Mouse (Mus musculus) left cerebral cortex, postnatal 25 days (tissue): ENCODE measurements at regions not wholly inside any gene's neighbourhood (a gene's known extent, or its start where the extent isn't known, plus 50 kb on each side); places are given as distances from the start of the nearest gene placed in this dataset.
A peak's percentile ranks its signal among the peaks of the same experiment; 100 is the strongest.

Source experiments
- DNase-seq, 2 experiments: peaks; one replicate each; pipeline ENCODE4 v3.0.0; 2022; ENCODE audit warnings: low spot score in 2 of 2, mixed read lengths in 1 of 2
- intact Hi-C: fragments of 180-260 bp; cut with DNase I; formaldehyde crosslinking; loops from one replicate; pipeline ENCODE4 v1.15.1; 2025

DNA sequence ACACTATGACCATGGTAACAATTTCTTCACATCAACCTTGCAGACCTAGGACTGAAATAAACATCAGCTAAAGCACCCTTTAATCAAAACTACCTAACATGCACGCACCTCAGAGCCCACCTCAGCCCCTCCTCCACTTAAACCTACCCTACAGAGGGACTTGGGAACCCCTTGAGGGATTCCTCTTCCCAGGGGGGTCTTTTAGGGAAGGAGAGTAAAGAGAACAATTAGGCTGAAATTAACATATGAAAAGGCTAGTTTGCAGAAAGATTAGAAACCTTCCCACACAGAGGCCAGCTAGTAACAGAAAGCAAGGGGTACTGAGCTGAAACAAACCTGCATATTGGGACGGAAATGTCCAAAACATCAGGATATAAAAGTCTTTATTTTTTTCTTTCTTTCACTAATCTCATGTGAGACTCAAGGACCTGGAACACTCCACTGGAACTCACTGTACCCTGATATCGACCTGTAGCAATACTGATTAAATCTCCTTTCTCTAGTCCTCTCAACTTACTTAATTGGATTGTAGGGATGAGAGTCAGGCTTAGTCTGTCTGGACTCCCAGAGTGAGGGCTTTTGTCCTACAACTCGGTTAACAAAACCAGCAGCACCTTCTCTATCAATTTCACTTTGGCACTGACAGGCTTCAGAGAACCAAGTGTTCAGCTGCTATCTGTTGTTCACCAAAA lies 281.0 kb upstream of the Gm6657 start:
- no peak for DNase-seq
- intact Hi-C loops: no loop called here

DNA sequence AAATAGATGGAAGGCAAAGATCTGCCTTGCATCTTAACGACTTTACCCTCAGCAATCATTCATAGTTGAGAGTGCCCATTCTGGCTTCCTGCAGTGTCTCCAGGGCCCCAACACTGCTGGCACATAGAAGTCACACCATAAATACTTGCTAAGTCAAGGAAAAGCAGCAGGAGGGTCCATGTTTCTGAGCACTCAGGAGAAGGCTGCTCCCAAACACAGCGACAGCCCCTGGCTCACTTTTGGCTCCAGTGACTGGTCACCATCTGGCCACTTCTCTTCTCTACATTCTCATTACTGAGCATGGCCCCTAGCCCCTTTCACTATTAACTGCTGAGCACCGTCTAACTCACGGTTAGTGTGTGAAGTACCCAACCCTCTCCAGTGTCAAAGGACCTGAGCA lies 265.3 kb upstream of the Gm6657 start:
- intact Hi-C loops: no loop called here
- no peak for DNase-seq

DNA sequence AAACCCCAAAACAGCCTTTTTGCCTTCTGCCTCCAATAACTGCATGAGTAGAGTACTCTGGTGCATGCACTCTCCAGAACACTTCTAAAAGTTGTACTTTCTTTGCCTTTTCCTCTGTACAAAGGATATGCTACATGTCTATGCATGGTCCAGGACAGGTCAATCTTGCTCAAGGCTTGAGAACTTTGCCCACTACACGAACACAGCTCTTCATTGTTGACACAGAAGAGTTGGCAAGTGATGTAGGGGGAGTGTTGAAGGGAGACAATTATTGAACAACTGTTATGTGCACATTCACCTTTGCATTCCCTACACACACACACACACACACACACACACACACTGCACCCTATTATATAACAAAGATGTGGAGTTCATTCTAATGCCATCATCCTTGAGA lies 264.5 kb upstream of the Gm6657 start:
- DNase-seq: no peak
- intact Hi-C loops: no loop called here

DNA sequence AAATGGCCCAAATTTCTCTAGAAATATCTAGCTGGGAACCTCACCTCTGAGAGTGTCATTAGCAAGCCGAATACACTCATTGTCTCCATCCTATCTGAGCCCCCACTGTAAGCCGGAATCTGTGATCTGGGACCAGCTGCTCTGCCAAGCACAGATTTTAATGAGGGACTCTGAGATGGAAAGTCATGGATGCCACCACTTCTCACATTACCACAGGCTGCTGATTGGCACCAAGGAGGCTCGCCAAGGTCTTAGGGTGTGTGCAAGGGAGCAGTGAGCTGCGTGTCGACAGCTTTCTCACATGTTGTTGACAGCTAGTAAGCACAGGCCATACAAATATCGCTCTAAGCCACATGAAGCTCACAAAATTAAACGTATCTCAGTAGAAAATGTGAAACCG lies 250.1 kb upstream of the Gm6657 start:
- DNase-seq: no peak
- intact Hi-C loops: no loop called here

DNA sequence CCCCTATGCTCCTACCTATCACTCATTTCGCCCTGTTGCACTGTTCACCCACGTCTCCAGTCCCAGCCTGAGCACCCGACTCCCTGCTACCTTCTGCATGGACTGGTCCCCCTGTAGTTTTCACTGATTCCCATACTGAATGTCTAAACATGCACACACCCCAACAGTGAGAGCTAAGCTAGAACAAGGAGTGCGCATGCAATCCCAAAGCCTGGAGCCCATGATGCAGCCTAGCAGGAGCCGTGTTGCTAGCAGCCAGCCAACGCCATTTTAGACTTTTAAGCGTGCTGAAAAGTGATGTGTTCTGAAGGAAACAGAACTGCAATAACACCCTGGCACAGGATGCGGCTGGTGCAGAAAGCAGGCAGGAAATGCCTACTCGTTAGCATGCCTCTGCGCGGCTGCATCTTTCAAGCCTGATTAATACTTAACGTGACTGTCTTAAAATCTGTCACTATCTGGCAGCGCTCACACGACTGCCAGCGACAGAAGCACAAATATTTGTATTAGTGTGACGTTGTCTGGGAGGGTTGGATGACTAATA lies 244.5 kb upstream of the Gm6657 start:
- peak; percentile 44 to 51 for DNase-seq
- intact Hi-C loops: no loop called here

DNA sequence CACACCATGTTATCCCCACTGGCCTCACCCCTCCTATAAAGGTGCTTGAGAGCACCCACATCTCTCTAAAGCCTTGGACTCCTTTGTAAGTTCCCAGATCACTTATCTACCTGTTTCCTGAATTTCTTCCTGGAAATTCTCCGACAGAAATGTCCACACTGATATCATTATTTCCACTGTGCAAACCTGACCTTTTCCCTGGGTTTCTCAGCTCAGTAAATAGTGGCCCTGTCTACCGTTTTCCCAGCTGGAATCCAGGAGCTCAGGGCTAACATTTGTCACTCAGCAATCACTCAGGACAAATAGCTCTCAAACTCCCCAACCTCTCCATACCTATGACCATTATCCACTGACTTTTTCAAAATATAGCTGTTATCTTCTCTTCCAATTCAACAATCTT lies 241.6 kb upstream of the Gm6657 start:
- intact Hi-C loops: no loop called here
- DNase-seq: no peak

DNA sequence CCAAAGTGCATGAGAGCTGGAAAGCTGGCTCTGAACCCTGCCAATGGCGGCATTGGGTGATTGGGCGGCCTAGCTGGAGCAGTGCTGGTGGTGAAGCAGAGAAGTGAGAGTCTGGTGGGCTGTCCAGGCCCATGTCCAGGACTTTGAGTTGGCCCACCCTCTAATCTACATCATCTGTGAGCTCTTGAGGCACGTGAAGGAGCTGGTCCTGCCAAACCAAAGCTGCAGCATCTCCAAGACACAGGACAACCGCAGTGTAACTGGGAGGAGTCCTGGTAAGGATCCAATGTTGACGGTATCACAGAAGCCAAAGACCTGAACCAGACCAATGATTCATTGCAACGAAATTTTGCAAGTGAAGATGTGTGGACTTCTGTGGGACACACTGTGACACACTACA lies 231.4 kb upstream of the Gm6657 start:
- DNase-seq: no peak
- intact Hi-C loops: no loop called here

DNA sequence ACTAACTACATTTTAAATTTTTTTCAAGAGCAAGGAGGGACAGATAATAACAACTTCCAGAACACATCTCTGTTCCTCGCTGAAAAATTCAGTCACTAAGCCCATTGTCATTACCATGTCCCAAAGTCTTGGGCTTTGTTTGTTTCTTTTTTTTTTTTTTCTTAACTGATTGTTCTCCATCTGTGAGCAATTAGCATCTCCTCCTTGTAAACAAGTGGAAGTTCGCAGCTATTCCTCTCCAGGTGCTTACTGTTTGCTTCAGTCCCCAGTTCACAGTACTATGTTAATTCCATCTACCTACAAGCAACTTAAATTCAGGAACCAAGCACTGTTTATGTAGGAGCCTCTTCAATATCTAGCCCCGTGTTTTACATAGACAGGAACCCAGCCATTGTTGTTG lies 225.5 kb upstream of the Gm6657 start:
- no peak for DNase-seq

DNA sequence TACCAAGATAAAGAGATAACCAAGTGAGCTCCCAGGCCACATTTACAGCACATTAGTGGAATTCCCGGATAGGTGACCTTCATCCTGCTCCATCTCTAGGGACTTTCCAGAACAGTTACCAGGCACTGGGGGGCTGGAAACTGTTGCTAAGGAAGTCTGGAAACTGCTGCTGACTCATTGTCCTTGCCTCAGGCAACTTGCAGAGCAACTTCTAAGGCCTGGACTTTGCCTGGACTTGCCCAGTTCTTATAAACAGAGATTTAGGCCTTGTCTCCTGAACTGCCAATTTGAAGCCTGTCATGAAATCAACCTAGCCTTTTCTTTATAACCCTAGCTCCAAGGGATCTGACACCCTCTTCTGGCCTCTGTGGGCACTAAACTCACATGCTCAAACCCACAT lies 224.0 kb upstream of the Gm6657 start:
- intact Hi-C loops: no loop called here
- no peak for DNase-seq

More for the DNA sequence above, 225.5 kb upstream of the Gm6657 start:
- intact Hi-C loops: no loop called here

DNA sequence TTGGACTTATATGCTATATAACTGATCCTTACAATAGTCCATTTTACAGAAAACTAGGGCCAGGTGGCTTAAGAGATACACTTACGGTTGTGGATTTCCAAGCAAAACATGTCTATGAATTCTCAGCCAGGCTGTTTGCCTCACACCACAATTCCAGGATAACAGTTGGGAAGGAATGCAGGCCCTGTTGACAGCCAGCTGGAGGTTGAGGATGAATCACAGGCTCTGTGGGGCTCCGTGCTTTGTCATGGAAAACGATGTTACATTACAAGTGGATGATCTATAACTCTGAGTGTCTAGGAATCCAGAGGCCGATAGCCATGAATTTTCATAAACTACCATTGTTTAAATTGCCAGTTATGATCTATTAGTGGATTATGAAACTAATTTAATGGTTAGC lies 221.9 kb upstream of the Gm6657 start:
- peak in 1 of 2 experiments; percentile 32 for DNase-seq
- intact Hi-C loops: no loop called here

DNA sequence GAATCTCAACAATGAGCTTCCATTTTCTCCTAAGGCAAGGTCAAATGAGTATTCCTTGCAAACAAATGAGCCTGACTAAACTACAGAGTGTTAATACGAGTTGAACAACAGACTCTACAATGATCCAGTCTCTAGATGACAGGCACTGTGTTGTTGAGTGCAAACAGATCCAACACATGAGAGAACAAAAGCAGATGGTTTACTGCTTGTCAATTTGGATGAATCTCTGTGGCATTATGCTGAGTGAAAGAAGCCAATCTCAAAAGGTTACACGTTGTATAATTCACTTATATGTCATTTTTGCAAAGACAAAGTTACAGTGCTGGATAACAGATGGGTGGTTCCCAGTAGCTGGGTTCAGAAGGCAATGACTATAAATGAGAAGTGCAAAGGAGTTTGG lies 217.1 kb upstream of the Gm6657 start:
- DNase-seq: no peak
- intact Hi-C loops: no loop called here

DNA sequence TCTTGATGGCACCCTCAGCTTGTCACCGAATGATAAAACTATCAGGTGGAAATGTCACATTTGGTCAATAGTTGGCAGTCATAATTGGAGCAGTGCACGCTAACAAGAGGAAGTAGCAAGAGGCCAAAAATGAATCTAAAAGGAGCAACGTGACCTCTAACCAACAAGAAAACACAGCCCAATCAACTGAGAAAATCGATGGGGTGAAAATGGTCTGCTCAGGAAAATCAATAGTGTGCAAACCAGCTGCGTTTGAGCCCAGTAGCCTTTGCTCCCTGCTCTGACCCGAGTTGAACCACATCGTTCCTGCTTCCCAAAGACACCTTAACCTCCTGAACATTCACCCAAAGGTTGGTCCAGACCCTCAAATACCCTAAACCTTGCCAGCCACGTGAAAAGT lies 207.3 kb upstream of the Gm6657 start:
- intact Hi-C loops: no loop called here

DNA sequence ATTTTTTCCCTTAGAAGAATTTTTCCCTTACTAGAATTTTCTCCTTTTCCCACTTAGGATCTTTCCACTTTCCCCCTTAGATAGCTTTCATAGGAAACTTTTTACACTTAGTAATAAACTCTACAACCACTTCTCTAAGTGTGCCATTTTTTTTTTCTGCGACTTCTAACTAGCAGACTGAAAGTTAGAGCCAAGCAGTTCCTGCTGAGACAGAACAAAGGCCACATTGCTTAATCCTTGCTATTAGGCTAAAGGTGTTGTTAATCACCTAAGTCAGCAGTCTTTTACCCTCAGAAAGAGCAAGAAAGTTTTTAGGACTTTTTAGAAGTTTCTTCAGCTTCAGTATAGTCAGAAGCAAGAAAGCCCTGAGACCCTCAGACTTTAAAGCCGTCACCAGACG lies 204.3 kb upstream of the Gm6657 start:
- no peak for DNase-seq
- intact Hi-C loops: no loop called here

More for the DNA sequence above, 207.3 kb upstream of the Gm6657 start:
- no peak for DNase-seq

DNA sequence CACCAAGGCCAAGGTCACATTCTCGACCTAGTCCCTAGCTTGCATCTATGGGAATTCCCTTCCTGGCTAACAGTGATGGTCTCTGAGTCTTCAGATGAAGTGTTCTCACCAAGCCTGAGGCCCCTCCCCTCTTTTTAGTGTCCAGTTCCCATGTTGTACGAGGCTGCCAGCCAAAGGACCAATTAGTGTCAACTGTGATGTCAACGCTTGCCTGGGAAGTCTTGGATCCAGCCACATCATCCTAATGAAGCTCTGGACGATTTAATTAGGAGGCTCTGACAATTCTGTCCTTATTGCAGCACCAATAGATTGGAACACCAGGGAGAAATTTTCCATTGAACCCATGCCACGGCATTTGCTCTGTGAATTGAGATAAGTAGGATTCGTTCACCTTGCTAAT lies 202.4 kb upstream of the Gm6657 start:
- intact Hi-C loops: no loop called here
- DNase-seq: peak in 1 of 2 experiments; percentile 26

DNA sequence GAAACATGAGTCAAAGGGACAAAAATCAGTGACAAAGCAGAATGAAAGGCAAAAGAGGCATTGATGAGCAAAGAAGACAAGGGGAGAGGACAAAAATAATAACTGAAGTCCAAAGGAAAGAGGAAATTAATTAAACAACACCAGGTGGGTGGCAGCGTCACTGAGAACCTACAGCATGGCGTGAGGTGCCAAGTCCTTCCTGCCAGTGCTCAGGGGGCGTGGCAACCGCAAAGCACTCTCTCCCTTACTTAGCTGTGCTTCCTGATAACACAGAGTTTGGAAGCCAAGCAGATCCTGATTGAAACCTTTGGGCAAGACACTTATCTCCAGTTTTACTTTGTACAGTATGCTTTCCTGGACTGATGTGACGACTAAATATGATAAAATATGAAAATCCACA lies 199.9 kb upstream of the Gm6657 start:
- intact Hi-C loops: no loop called here
- DNase-seq: no peak

DNA sequence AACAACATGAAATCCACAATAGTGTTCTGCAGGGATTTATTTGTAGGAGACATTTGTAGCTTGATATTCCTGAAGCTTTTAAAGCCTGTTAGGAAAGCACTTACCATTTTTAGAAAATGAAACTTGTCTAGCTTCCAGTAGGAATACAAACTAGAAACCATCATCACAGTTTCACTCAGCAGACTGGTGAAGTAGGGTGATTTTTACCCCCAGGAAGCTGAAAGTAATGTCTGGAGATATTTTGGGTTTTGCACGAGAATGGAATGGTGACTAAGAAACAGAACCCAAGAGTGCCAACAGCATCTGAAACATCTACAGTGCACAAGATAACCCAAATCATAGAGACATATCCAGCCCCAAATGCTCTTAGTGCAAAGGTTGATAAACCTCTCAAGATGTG lies 196.1 kb upstream of the Gm6657 start:
- intact Hi-C loops: loop anchor here (2.0 kb wide), 1 partner anchor 899 kb away; no protein-coding TSS in a partner anchor
- DNase-seq: peak in 1 of 2 experiments; percentile 82

DNA sequence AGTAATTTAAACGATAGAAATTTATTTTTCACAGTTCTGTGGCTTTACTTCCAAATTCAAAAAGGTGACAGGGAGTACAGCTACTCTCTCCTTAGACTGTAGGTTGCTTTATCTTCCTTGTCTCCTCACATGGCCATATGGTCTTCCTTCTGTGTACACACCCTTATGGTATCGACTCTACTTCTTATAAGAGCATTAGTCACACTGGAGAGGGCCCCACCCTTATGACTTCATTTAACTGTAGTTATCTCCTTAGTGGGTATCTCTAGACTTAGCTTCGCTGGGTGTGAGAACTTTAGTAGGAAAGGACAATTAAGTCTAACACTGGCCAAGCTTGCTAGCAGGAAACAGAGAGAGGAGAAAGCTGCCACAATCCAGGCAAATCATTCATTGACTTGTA lies 193.6 kb upstream of the Gm6657 start:
- intact Hi-C loops: loop anchor here (10.0 kb wide), 2 partner anchors 976 to 1136 kb away; no protein-coding TSS in a partner anchor
- no peak for DNase-seq

DNA sequence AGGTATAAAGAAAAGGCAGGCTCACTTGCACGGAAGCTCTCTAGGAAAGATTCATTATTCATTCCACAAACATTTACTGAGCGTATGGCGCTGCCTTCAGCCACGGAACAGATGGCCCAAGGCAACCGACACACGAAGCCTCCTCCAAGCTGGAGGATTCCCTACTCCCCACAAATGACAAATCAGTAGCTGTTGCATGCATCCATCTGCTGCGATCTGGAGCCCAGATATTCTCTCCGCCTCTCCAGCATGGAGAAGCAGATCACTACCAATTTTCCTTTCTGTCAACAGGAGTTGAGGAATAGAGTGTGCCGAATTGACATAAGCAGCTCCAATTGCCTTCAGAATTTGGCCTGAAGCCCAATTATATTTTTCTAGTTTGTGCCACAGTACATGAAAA lies 192.2 kb upstream of the Gm6657 start:
- intact Hi-C loops: loop anchor here (1.0 to 10.0 kb wide), 4 partner anchors 97 to 1137 kb away; no protein-coding TSS in a partner anchor
- DNase-seq: peak; percentile 77 to 96

DNA sequence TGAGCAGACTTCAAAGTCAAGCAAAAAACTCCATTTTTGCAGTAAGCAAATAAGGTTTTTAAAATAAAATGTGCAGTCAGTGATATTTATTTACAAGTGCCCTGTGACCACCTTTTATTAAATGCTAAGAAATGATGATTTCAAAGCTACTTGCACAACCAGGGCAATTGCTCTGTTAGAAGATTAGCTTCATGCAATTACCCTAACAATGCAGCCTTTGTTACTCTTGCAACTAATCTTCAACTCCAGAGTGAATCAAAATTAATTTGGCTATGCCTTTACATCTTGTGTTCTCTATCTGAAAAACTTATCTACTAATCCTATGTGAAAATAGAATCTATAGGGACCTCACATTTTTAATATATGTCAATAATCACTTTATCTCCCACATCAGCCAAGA lies 160.3 kb upstream of the Gm6657 start:
- no peak for DNase-seq
- intact Hi-C loops: no loop called here

DNA sequence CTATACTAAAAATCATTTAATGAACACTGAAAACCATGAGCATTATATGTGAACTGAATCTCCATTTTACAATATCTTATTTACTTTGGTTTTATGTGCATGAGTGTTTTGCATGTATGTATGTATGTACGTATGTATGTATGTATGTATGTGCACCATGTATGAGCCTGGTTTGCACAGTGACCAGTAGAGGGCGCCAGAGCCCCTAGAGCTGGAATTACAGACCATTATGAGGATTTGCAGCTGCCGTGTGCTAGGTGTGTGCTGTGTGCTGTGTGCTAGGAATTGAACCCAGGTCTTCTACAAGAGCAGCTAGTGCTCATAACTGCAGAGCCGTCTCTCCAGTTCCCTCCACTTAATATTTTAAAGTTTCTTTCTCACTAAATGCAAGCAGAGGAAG lies 147.5 kb upstream of the Gm6657 start:
- intact Hi-C loops: no loop called here
- DNase-seq: no peak

DNA sequence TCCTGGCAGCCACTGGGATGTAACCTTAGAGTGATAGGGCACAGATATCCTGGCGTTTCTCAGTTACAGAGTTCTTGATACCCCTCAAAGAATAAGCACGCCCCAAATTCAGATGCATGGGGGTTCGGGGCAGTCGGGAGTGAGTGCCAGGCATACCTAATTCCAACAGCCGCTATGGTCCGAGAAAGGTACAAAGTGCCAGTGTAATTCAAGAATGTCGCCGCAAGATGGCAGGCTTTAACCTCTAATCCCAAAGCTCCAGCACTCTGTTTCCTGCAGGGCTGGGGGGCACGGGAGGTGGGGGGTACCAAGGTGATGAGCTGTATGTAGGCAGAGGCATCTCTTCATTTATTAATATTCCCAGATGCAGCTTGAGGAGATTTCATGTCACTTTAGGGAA lies 138.1 kb upstream of the Gm6657 start:
- DNase-seq: peak; percentile 59
- intact Hi-C loops: loop anchor here (2.0 to 10.0 kb wide), 3 partner anchors 33 to 779 kb away; no protein-coding TSS in a partner anchor
